Mouse (Mus musculus): ENCODE measurements around the gene Clec9a. TPM values are rescaled to one million over a fixed set of nuclear protein-coding genes. Genes with fewer than 3 reads are reported as not detected.
A peak's percentile ranks its signal among the peaks of the same experiment; 100 is the strongest.

Gene Clec9a
- total and polyA plus RNA-seq, 3 experiments: not detected

- H3K79me2 ChIP-seq (ENCODE audit: control insufficient read depth, insufficient read depth, low read length, poor library complexity): no peaks in the 10 kb centered on the region
- H3K4me3 ChIP-seq (ENCODE audit: control insufficient read depth in 1 of 2, insufficient read depth in 1 of 2, low read depth in 2 of 2, low read length in 2 of 2): no peak overlapping the region
- no peaks in the 10 kb centered on the region for H3K9me3 ChIP-seq (replicated peaks; ENCODE audit: insufficient read depth, low read length)
- H3K9ac ChIP-seq (ENCODE audit: control insufficient read depth, low read depth, low read length, poor library complexity, severe bottlenecking): no peak overlapping the region
- DNase-seq (ENCODE audit: low read depth, low spot score): no peak
- TF ChIP-seq E2F4 (IDR thresholded peaks at IDR 0.05; ENCODE audit: borderline replicate concordance, low read depth, low read length): no peak
- TF ChIP-seq GABPA (IDR thresholded peaks at IDR 0.05; ENCODE audit: low read depth, low read length): no peak
- TF ChIP-seq EP300 (IDR thresholded peaks at IDR 0.05; ENCODE audit: low read depth in 1 of 2, low read length in 2 of 2): no peak
- TF ChIP-seq MXI1 (IDR thresholded peaks at IDR 0.05; ENCODE audit: low read depth, low read length): no peak
- no peak for TF ChIP-seq MEF2A (IDR thresholded peaks at IDR 0.05; ENCODE audit: extremely low read depth, insufficient replicate concordance, low read depth, low read length, poor library complexity, severe bottlenecking)
- TF ChIP-seq JUND (IDR thresholded peaks at IDR 0.05; ENCODE audit: low read depth, low read length): no peak
- TF ChIP-seq ZNF384 (IDR thresholded peaks at IDR 0.05; ENCODE audit: low read depth, low read length): no peak
- no peak for TF ChIP-seq POLR2A (IDR thresholded peaks at IDR 0.05; ENCODE audit: control insufficient read depth in 1 of 2, insufficient read depth in 1 of 2, low read depth in 1 of 2, low read length in 2 of 2, poor library complexity in 1 of 2)
- TF ChIP-seq ZMIZ1 (IDR thresholded peaks at IDR 0.05; ENCODE audit: low read depth, low read length): no peak
- no peak for TF ChIP-seq USF2 (IDR thresholded peaks at IDR 0.05; ENCODE audit: borderline replicate concordance in 1 of 2, insufficient read depth in 1 of 2, low read depth in 1 of 2, low read length in 2 of 2)
- no peak overlapping the region for H3K27ac ChIP-seq (ENCODE audit: control insufficient read depth, low read depth, low read length)
- H3K27me3 ChIP-seq (ENCODE audit: control insufficient read depth in 1 of 2, insufficient read depth in 2 of 2, low read length in 2 of 2): peaks cover 0 to 6% of the 10 kb centered on the region in 2 experiments; a peak in 2 of 4 replicates
- no peaks in the 10 kb centered on the region; a peak in 1 of 4 replicates for H3K36me3 ChIP-seq (ENCODE audit: control insufficient read depth in 1 of 2, insufficient read depth in 2 of 2, low read length in 2 of 2)
- H3K4me1 ChIP-seq (ENCODE audit: control insufficient read depth in 1 of 2, insufficient read depth in 2 of 2, low read length in 2 of 2): peaks cover 0 to 3% of the 10 kb centered on the region in 2 experiments; a peak in 1 of 4 replicates
These were observed 14.5 kb downstream of the Clec9a start for GRCm38 (mm10) chr6:129423040-129423733.

DNA sequence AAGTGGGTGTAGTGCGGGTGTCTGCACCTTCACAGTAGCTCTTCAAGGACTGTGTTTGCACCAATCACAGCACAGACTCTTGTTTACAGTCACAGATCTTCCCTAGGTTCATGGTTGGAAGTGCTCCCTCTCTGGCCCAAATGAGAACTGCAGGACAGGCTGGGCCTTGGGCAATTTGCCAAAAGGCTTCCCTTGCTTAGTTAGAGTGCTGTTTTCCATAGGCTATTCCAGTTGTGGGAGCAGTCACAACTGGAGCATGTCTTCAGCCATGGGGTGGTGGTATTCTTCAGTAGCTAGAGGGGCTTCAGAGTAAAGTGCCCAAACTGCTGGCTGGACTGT, 15.0 kb downstream of the Clec9a start:
- Histone ChIP-seq H3K4me1 (ENCODE audit: control insufficient read depth in 1 of 2, insufficient read depth in 2 of 2, low read length in 2 of 2) (peaks cover 0 to 3% of the 10 kb centered on the region in 2 experiments; a peak in 1 of 4 replicates), H3K27me3 (ENCODE audit: control insufficient read depth in 1 of 2, insufficient read depth in 2 of 2, low read length in 2 of 2) (peaks cover 0 to 6% of the 10 kb centered on the region in 2 experiments; a peak in 2 of 4 replicates), H3K9me3 (replicated peaks; ENCODE audit: insufficient read depth, low read length) (no peaks in the 10 kb centered on the region), H3K9ac (ENCODE audit: control insufficient read depth, low read depth, low read length, poor library complexity, severe bottlenecking) (no peak overlapping the region), H3K27ac (ENCODE audit: control insufficient read depth, low read depth, low read length) (no peak overlapping the region), H3K79me2 (ENCODE audit: control insufficient read depth, insufficient read depth, low read length, poor library complexity) (no peaks in the 10 kb centered on the region), H3K36me3 (ENCODE audit: control insufficient read depth in 1 of 2, insufficient read depth in 2 of 2, low read length in 2 of 2) (no peaks in the 10 kb centered on the region; a peak in 1 of 4 replicates), H3K4me3 (ENCODE audit: control insufficient read depth in 1 of 2, insufficient read depth in 1 of 2, low read depth in 2 of 2, low read length in 2 of 2) (no peak overlapping the region)
- TF ChIP-seq CTCF (IDR thresholded peaks at IDR 0.05 in 2 of 3, conservative IDR thresholded peaks at IDR 0.05 in 1 of 3; ENCODE audit: control insufficient read depth in 1 of 3, insufficient read depth in 1 of 3, low read depth in 2 of 3, low read length in 3 of 3, poor library complexity in 1 of 3, severe bottlenecking in 1 of 3) (peak; percentile 66 to 98 (median 75)), MAX (IDR thresholded peaks at IDR 0.05; ENCODE audit: low read length) (no peak), POLR2AphosphoS5 (IDR thresholded peaks at IDR 0.05; ENCODE audit: borderline replicate concordance, low read depth, low read length) (no peak)
- DNase-seq (ENCODE audit: low read depth, low spot score): peak; percentile 70
